Mouse (Mus musculus) heart, adult 11 months (tissue): ENCODE measurements at regions not wholly inside any gene's neighbourhood (a gene's known extent, or its start where the extent isn't known, plus 50 kb on each side); places are given as distances from the start of the nearest gene placed in this dataset.

Experiments
- DNase-seq: peaks from one replicate; pipeline ENCODE4 v3.0.0; 2022

- DNase-seq, result no peak
Measured at GRCm38 (mm10) chr1:105206216-105206615, 150.3 kb downstream of the Rnf152 start.

DNA sequence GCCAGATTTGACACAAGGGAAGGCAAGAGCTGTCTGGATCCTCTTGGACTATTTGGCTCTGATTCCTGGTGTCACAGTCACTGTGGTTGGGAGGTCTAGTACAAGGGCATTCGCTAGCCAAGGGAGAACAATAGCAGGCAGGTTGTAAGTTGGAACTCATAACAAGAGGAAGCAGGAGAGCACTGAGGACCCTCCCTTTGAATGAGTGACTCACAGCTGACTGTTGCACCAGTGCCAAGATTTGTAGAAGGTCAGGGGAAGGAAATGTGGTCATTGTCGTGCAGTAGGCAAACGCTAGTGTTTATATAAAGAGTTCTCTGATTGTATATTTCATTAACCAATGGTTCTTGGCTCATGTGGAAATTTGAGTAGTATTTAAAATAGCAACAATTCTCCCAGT is 157.2 kb downstream of the Rnf152 start:
- peak; percentile 98 for DNase-seq

GRCm38 (mm10) chr1:105191126-105191525 is 165.4 kb downstream of the Rnf152 start:
- DNase-seq, result peak; percentile 77

DNA sequence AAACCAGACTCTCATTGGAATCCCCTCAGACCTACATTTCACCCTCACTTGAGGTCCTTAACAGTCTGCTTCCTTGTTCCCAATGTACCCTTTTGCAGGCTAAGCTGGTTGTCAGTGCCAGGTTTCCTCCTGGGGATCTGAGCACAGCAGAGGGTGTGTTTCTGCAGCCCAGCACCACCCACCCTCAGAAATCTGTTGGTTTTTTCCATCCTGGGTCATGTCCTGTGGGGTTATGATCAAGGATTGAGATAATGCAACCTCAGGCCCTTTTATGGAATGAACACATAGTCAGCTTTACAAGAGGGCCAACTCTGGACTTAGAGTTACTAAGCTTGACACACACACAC is 167.6 kb downstream of the Rnf152 start:
- DNase-seq, result peak; percentile 85

GRCm38 (mm10) chr1:105188210-105188919 is 168.1 kb downstream of the Rnf152 start:
- DNase-seq, result no peak

- no peak for DNase-seq
Measured at GRCm38 (mm10) chr1:105184470-105184869, 172.0 kb downstream of the Rnf152 start.

- peak; percentile 97 for DNase-seq
Measured at GRCm38 (mm10) chr1:105179371-105179823, 177.1 kb downstream of the Rnf152 start.

- DNase-seq, result no peak
Measured at GRCm38 (mm10) chr1:105178773-105179172, 177.7 kb downstream of the Rnf152 start.

- DNase-seq, result peak; percentile 82
Measured at GRCm38 (mm10) chr1:105177938-105178337, 178.6 kb downstream of the Rnf152 start.

GRCm38 (mm10) chr1:105177015-105177762 is 179.3 kb downstream of the Rnf152 start:
- DNase-seq, result peak; percentile 85

DNA sequence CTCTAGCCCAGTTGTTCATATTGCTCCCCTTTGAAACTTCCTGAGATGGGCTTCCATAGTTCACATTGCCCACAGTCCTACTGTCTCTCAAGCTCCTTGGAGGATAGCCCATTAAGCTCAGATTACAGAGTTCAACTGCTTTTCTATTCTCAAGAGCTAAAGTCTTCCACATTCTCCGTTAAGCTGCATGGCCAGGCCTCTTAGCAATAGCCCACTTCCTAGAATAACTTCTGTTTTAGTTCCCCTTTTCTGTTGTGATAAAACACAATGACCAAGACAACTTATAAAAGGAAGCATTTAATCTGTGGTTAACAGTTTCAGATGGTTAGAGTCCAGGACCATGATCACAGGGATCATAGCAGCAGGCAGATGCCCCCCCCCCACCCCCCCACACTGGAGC is 185.5 kb downstream of the Rnf152 start:
- DNase-seq, result no peak

GRCm38 (mm10) chr1:105170114-105170506 is 186.4 kb downstream of the Rnf152 start:
- DNase-seq, result peak; percentile 88

GRCm38 (mm10) chr1:105169455-105170113 is 186.9 kb downstream of the Rnf152 start:
- DNase-seq, result no peak

DNA sequence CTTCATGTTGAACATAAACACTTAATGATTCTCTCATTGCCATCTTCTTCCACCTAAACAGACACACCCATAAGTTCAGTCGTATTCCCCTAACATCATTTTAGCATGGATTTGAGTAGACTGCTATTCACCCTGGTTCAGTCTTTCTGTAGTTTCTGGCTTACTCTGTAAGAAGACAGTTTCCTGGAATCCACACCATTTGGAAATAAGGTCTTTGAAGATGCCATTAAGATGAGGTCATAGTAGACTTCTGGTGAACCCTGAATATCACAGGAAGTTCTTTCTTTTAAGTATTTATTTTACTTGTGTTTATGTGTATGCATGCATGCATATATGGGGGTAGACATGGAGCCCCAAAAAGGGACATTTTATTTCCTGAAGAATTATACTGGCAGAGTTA is 187.7 kb downstream of the Rnf152 start:
- no peak for DNase-seq

DNA sequence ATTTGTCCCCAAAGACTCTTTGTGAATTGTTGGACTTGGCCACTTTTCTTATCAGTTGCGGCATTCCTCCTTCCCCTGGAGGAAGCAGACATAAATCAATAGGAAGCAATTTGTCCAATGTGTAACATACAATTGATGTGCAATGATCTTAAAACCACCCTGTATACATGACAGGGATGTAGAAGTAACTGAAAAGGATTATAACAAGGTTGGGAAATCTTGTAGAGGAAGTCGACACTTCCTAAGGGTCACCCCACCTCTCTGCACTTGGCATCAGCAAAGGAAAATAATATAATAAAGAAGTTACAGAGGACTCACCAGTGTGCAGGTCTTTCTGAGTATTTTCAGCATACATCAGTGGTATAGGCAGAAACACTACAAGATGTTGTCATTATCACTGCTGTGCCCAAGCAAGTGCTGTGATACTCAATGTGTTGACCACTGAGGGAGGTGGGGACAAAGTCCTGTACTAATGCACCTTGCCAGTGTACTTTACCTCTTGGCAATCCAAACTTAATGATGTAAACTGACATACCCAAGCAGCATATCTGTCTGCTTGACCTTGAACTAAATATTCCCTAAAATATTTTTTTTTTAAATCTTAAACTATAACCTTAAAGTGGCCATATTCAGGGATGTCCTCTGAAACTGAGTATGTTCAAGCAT is 198.9 kb downstream of the Rnf152 start:
- no peak for DNase-seq

- no peak for DNase-seq
Measured at GRCm38 (mm10) chr1:105152175-105152828, 204.2 kb downstream of the Rnf152 start.

- DNase-seq, result peak; percentile 87
Measured at GRCm38 (mm10) chr1:105151466-105151846, 205.1 kb downstream of the Rnf152 start.

DNA sequence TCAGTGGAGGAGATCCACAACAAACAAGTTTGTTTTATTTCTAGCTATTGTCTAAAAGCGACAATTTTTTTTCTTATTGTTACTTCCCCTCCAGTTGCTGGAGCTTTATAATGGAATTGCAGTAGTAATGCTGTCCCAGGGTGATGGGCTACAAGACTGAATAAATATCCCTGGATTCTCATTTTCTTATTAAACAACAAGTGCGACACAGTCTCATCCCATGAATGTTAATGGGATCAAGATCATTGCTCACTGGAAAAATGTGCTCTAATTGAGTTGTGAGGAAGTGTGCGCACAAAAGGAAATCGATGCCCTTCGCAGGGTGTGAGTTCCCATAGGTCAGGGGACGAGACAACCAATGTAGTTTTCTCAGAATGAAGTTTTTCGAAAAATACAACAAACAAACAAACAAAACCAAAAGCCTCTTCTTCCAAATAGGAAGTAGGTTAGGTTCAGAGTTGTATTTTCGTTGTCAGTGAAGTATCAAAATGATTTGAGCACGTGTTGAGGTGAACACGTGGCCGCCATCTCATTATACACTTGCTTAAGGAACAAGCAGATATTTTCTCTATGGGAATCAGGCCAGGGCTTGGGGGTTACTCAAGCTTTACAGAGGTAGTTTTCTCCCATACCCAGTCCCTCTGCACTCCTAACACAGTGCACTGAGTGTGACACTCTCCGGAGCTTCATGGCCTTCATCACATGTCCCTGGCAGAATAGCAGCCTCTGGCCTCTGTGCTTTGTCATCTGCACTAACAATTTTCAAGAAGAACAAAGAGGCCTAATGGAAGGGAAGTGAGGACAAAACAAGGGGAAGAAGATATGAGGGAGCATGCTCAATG is 205.7 kb downstream of the Rnf152 start:
- no peak for DNase-seq

GRCm38 (mm10) chr1:105148792-105149191 is 207.7 kb downstream of the Rnf152 start:
- DNase-seq, result no peak

GRCm38 (mm10) chr1:105148048-105148447 is 208.5 kb downstream of the Rnf152 start:
- DNase-seq, result no peak

DNA sequence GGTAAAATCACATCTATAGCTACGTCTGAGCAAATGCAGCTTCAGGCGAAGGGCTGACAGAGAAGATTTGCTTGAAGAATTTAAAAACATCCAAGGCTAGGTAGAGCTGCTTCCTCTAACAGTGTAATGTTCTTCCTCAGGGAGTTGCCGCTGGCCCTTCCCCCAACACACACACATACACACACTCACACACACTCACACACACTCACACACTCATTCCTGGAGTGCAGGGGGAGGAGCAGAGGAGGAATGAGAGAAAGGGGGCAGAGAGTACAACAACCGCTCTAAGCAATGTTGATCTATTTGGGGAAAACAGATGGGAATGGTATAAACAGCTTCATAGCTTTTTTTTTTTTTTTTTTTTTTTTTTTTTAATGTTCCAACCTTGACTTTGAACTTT is 232.6 kb downstream of the Rnf152 start:
- DNase-seq, result peak; percentile 86

- peak; percentile 46 for DNase-seq
Measured at GRCm38 (mm10) chr1:105117888-105118287, 238.6 kb downstream of the Rnf152 start.
